Mouse (Mus musculus): ENCODE measurements around the gene Gucy1b2. TPM values are rescaled to one million over a fixed set of nuclear protein-coding genes. Genes with fewer than 3 reads are reported as not detected.

The Gucy1b2 gene
- 0.05 and 0.15 TPM in 2 replicates for polyA plus RNA-seq (2016; fragmentation: Nextera tagmentation; extraction: Ambion mirVana)

DNA sequence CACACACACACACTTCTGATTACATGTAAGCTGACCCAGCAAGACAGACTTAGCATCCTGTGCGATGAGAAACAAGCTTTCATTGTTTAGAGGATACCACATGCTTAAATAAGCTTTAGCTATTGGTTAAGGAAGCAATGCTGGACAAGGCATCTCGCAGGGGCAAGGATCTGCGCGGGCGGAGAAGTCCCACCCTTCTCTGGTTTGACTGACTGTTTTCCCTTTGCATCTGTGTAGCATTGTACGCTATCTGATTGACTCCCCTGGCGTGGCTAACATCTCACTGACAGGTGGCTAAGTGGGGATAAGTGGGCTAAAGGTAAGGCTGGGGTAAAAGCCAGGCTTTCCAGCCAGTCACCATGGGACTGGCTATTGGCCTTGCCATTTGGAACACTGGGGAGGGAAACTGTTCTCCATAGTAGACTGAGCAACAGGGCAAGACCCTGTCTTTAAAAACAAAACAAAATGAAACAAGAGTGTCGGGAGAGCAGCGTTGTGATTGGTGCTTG, at the start of gene Gucy1b2:
Gene Gucy1b2 (minus strand): TSS at position 51 of the 509 bp plus-strand sequence.
- Histone ChIP-seq H3K4me1 (peaks cover 15% of the 10 kb centered on the region; the same call in 1 of the 2 replicates), H3K27ac (no peak within 1 kb of the TSS), H3K36me3 (no peaks in the 10 kb centered on the region), H3K27me3 (ENCODE audit: insufficient read depth, poor library complexity, severe bottlenecking) (peaks cover 5% of the 10 kb centered on the region; the same call in 1 of the 2 replicates), H3K4me3 (no peak within 1 kb of the TSS), H3K9me3 (no peaks in the 10 kb centered on the region)
- DNase-seq (ENCODE audit: low spot score) = no peak
- whole genome bisulfite sequencing = 50% methylated on average over 9 of the region's 9 CpGs

GRCm38 (mm10) chr14:62497391-62497790, 41.3 kb upstream of the Gucy1b2 start:
- 71% methylated on average over 7 of the region's 7 CpGs for whole genome bisulfite sequencing
- H3K27me3 ChIP-seq (ENCODE audit: insufficient read depth, poor library complexity, severe bottlenecking) = no peaks in the 10 kb centered on the region
- 0 out of 2 replicates have a peak, but pooled peaks cover 5% of the 10 kb centered on the region for H3K4me1 ChIP-seq
- no peak overlapping the region for H3K27ac ChIP-seq
- no peaks in the 10 kb centered on the region for H3K36me3 ChIP-seq
- no peaks in the 10 kb centered on the region for H3K9me3 ChIP-seq
- no peak for DNase-seq (ENCODE audit: low spot score)
- H3K4me3 ChIP-seq = no peak overlapping the region

- DNase-seq (ENCODE audit: low spot score) = no peak
- Histone ChIP-seq H3K36me3 (no peaks in the 10 kb centered on the region), H3K9me3 (no peaks in the 10 kb centered on the region), H3K27me3 (ENCODE audit: insufficient read depth, poor library complexity, severe bottlenecking) (no peaks in the 10 kb centered on the region), H3K4me3 (no peak overlapping the region), H3K27ac (no peak overlapping the region), H3K4me1 (0 out of 2 replicates have a peak, but pooled peaks cover 5% of the 10 kb centered on the region)
- WGBS = 54% methylated on average over 1 of the region's 1 CpGs
Observed at GRCm38 (mm10) chr14:62496501-62496900, 40.4 kb upstream of the Gucy1b2 start.

DNA sequence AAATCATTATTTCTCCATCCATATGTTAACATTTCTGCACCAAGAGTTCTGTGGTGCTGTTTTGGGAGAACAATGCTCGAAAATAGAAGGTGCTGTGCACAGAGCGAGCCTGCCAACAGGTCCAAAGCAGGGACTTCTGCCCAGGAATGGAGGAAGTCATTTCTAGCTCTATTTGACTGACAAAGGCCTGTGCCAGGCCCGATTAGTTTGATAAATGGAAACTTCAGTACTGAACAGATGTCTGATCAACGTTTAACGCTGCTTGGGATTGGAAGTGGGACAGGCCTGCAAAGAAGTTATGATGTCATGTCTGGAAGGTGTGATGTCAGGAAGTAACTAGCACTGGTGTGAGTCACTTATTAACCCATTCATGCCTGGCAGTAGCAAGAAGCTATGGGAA, 37.4 kb upstream of the Gucy1b2 start:
- no peak for DNase-seq (ENCODE audit: low spot score)
- 62% methylated on average over 5 of the region's 5 CpGs for WGBS
- Histone ChIP-seq H3K36me3 (no peaks in the 10 kb centered on the region), H3K27me3 (ENCODE audit: insufficient read depth, poor library complexity, severe bottlenecking) (no peaks in the 10 kb centered on the region), H3K4me3 (no peak overlapping the region), H3K27ac (no peak overlapping the region), H3K4me1 (0 out of 2 replicates have a peak, but pooled peaks cover 5% of the 10 kb centered on the region), H3K9me3 (no peaks in the 10 kb centered on the region)

DNA sequence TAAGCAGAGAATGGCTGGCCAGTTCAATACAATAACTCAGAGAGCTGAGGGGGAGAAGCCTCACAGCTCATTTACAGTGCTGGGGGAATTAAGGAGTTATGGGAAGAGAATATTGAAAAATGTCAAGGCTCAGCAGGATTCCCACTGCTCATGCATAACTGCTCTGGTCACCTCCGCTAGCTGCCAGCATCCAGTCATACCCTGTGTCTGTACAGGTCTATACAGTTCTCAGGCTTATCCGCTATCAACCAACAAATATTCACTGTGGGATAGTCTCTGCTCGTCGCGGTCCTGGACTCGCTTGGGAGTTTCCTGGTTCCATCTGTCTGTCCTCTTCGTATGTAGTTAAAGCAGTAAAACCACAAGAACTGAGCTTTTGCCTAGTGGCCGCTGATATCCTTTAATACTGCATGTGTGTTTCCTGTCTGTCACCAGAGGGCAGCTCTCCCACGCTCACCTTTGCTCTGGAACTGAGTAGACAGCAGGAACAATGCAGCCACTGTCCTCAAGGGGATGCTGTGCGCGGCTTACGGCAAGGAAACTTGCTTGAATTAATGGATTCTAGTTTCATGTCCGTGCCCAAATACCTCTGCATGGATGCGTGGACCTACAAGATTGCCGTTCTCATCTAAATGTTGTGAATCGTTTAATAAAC, 36.2 kb upstream of the Gucy1b2 start:
- DNase-seq (ENCODE audit: low spot score) = peak; percentile 88
- Histone ChIP-seq H3K4me1 (0 out of 2 replicates have a peak, but pooled peaks cover 5% of the 10 kb centered on the region), H3K27ac (no peak overlapping the region), H3K27me3 (ENCODE audit: insufficient read depth, poor library complexity, severe bottlenecking) (no peaks in the 10 kb centered on the region), H3K36me3 (no peaks in the 10 kb centered on the region), H3K4me3 (no peak overlapping the region), H3K9me3 (no peaks in the 10 kb centered on the region)
- 39% methylated on average over 16 of the region's 16 CpGs for WGBS

DNA sequence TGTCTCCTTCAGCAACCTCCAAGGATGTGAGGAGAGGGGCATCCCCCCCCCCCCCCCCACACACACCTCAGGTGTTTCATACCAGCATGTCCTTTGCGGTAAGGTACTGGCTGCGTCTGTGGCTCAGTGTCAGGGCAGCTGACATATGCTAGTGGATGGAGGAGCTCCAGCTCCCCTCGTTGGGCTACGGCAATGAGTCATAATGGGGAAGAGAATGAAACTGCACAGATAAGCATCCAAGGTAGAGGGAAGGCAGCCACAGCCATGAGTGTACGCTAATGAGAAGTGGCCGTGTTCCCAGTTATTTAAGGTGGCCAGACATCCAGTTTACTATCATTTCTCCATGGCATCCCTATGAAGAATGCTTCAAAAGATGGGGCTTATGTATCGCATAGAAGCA, 32.2 kb upstream of the Gucy1b2 start:
- no peak overlapping the region for H3K4me3 ChIP-seq
- no peaks in the 10 kb centered on the region for H3K27me3 ChIP-seq (ENCODE audit: insufficient read depth, poor library complexity, severe bottlenecking)
- no peaks in the 10 kb centered on the region for H3K4me1 ChIP-seq
- H3K36me3 ChIP-seq = no peaks in the 10 kb centered on the region
- 84% methylated on average over 7 of the region's 7 CpGs for WGBS
- no peaks in the 10 kb centered on the region for H3K9me3 ChIP-seq
- DNase-seq (ENCODE audit: low spot score) = peak; percentile 39
- H3K27ac ChIP-seq = no peak overlapping the region

- DNase-seq (ENCODE audit: low spot score) = no peak
- WGBS = 43% methylated on average over 8 of the region's 8 CpGs
- 0 out of 2 replicates have a peak, but pooled peaks cover 15% of the 10 kb centered on the region for H3K27me3 ChIP-seq (ENCODE audit: insufficient read depth, poor library complexity, severe bottlenecking)
- H3K4me3 ChIP-seq = no peak overlapping the region
- no peaks in the 10 kb centered on the region for H3K36me3 ChIP-seq
- no peaks in the 10 kb centered on the region for H3K9me3 ChIP-seq
- no peak overlapping the region for H3K27ac ChIP-seq
- H3K4me1 ChIP-seq = no peaks in the 10 kb centered on the region
Observed at GRCm38 (mm10) chr14:62481381-62481780, 25.3 kb upstream of the Gucy1b2 start.

- no peaks in the 10 kb centered on the region for H3K36me3 ChIP-seq
- H3K27me3 ChIP-seq (ENCODE audit: insufficient read depth, poor library complexity, severe bottlenecking) = 0 out of 2 replicates have a peak, but pooled peaks cover 15% of the 10 kb centered on the region
- 38% methylated on average over 6 of the region's 6 CpGs for WGBS
- no peak for DNase-seq (ENCODE audit: low spot score)
- H3K4me3 ChIP-seq = no peak overlapping the region
- no peak overlapping the region for H3K27ac ChIP-seq
- H3K4me1 ChIP-seq = no peaks in the 10 kb centered on the region
- H3K9me3 ChIP-seq = no peaks in the 10 kb centered on the region
Observed at GRCm38 (mm10) chr14:62479395-62479794, 23.3 kb upstream of the Gucy1b2 start.

GRCm38 (mm10) chr14:62474481-62474880, 18.4 kb upstream of the Gucy1b2 start:
- Histone ChIP-seq H3K9me3 (no peaks in the 10 kb centered on the region), H3K27me3 (ENCODE audit: insufficient read depth, poor library complexity, severe bottlenecking) (no peaks in the 10 kb centered on the region), H3K4me1 (no peaks in the 10 kb centered on the region), H3K27ac (no peak overlapping the region), H3K36me3 (no peaks in the 10 kb centered on the region), H3K4me3 (no peak overlapping the region)
- no peak for DNase-seq (ENCODE audit: low spot score)
- 64% methylated on average over 1 of the region's 1 CpGs for WGBS

DNA sequence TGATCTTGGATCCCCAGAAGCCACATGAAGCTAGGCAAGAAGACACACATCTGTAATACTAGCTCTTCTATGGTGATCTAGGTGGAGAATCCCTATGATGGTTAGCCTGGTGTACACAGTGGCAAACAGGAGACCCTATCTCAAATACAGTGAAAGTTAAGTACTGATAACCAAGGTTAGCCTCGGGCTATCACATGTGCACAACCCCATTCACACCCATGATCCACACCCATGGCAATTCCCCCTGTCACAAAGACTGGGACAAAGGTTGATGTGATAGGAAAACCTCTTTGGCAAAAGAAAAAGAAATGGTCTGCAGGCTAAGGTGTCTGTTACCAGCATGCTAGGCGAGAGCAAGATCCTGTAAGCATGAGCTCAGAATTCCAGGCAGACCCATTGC, 16.0 kb upstream of the Gucy1b2 start:
- no peaks in the 10 kb centered on the region for H3K9me3 ChIP-seq
- no peaks in the 10 kb centered on the region for H3K4me1 ChIP-seq
- WGBS = 65% methylated on average over 2 of the region's 2 CpGs
- no peak for DNase-seq (ENCODE audit: low spot score)
- no peak overlapping the region for H3K27ac ChIP-seq
- H3K36me3 ChIP-seq = no peaks in the 10 kb centered on the region
- no peak overlapping the region for H3K4me3 ChIP-seq
- H3K27me3 ChIP-seq (ENCODE audit: insufficient read depth, poor library complexity, severe bottlenecking) = no peaks in the 10 kb centered on the region

- WGBS = 85% methylated on average over 5 of the region's 5 CpGs
- H3K27ac ChIP-seq = no peak overlapping the region
- no peaks in the 10 kb centered on the region for H3K36me3 ChIP-seq
- peaks cover 9% of the 10 kb centered on the region for H3K4me1 ChIP-seq
- no peak overlapping the region for H3K4me3 ChIP-seq
- H3K27me3 ChIP-seq (ENCODE audit: insufficient read depth, poor library complexity, severe bottlenecking) = peaks cover 13% of the 10 kb centered on the region; the same call in 1 of the 2 replicates
- H3K9me3 ChIP-seq = no peaks in the 10 kb centered on the region
- no peak for DNase-seq (ENCODE audit: low spot score)
Observed at GRCm38 (mm10) chr14:62468753-62469125, 12.7 kb upstream of the Gucy1b2 start.

DNA sequence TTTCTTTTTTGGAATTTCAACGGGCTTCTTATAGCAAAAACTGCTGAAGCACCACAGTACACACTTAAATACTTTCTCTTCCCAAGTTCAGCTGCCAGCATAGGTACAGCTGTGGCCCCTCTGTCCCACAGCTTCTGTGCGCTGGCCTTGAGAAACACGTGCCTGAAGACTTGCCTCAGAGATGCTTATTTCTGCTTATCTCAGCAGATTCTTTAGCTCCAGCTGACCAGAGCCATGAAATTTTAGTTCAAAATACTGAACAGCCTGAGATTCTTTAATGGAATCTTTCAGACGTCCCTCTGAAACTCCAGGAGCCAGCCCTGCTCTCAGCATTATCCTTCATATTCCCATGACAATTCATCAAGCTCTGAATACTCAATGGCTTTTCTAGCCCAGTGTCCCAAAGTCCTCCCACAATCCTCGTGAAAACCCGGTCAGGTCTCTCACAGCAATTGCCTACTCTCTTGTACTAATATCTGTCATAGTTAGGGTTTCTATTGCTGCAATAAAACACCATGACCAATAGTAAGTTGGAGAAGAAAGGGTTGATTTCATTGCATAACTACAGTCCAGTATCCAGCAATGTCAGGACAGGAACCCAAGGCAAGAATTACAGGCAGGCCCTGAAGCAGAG, 12.1 kb upstream of the Gucy1b2 start:
- peaks cover 17% of the 10 kb centered on the region for H3K27me3 ChIP-seq (ENCODE audit: insufficient read depth, poor library complexity, severe bottlenecking)
- no peaks in the 10 kb centered on the region for H3K36me3 ChIP-seq
- DNase-seq (ENCODE audit: low spot score) = no peak
- no peaks in the 10 kb centered on the region for H3K9me3 ChIP-seq
- H3K4me3 ChIP-seq = no peak overlapping the region
- WGBS = 76% methylated on average over 6 of the region's 6 CpGs
- H3K4me1 ChIP-seq = peaks cover 9% of the 10 kb centered on the region
- H3K27ac ChIP-seq = no peak overlapping the region

GRCm38 (mm10) chr14:62464966-62465365, 8.9 kb upstream of the Gucy1b2 start:
- H3K4me3 ChIP-seq = peak overlapping the region; percentile 20; the same call in 1 of the 2 replicates
- 26% methylated on average over 9 of the region's 9 CpGs for WGBS

More at GRCm38 (mm10) chr14:62464966-62465365, 8.9 kb upstream of the Gucy1b2 start:
- peaks cover 18% of the 10 kb centered on the region for H3K27me3 ChIP-seq (ENCODE audit: insufficient read depth, poor library complexity, severe bottlenecking)
- peaks cover 9% of the 10 kb centered on the region for H3K4me1 ChIP-seq
- H3K27ac ChIP-seq = no peak overlapping the region
- DNase-seq (ENCODE audit: low spot score) = no peak
- H3K36me3 ChIP-seq = no peaks in the 10 kb centered on the region
- no peaks in the 10 kb centered on the region for H3K9me3 ChIP-seq
